Mouse (Mus musculus) myocyte (in vitro differentiated cells): ENCODE data around the gene Mindy4. TPM values are rescaled to one million over a fixed set of nuclear protein-coding genes. Genes with fewer than 3 reads are reported as not detected.

Source experiments
- H3K27me3 ChIP-seq: one replicate; pipeline ENCODE4 v1.6.1; 2011; ENCODE audit not compliant: control insufficient read depth, insufficient read depth, insufficient read length
- H3K36me3 ChIP-seq: one replicate; pipeline ENCODE4 v1.6.1; 2011; ENCODE audit not compliant: control insufficient read depth, insufficient read depth
- H3K4me2 ChIP-seq: one replicate; pipeline ENCODE4 v1.6.1; 2011; ENCODE audit warnings: low read depth, control low read depth
- H3K4me3 ChIP-seq: one replicate; pipeline ENCODE4 v1.5.1; 2011; ENCODE audit warnings: mild to moderate bottlenecking, control low read depth, moderate library complexity
- H3K79me2 ChIP-seq: one replicate; pipeline ENCODE4 v1.6.1; 2011; ENCODE audit not compliant: control insufficient read depth, insufficient read depth
- H3ac ChIP-seq: one replicate; pipeline ENCODE4 v1.6.1; 2011; ENCODE audit not compliant: control insufficient read depth, insufficient read length
- CEBPB ChIP-seq: IDR thresholded peaks from 2 replicates; pipeline ENCODE4 v1.6.1; 2011; ENCODE audit warnings: mild to moderate bottlenecking, moderate library complexity; ENCODE audit not compliant: poor library complexity, insufficient read depth, severe bottlenecking
- E2F4 ChIP-seq: IDR thresholded peaks from one replicate; pipeline ENCODE4 v1.6.1; 2011; ENCODE audit warnings: mild to moderate bottlenecking, control low read depth, moderate library complexity; ENCODE audit not compliant: insufficient read depth
- MAX ChIP-seq: IDR thresholded peaks from one replicate; pipeline ENCODE4 v1.6.1; 2011; ENCODE audit warnings: low read depth, mild to moderate bottlenecking, control low read depth
- MYOD1 ChIP-seq, 3 experiments: IDR thresholded peaks; one replicate each; pipeline ENCODE4 v1.6.1; 2011; ENCODE audit warnings: control low read depth in 2 of 3, low read depth in 2 of 3, mild to moderate bottlenecking in 2 of 3, moderate library complexity in 1 of 3; ENCODE audit not compliant: insufficient read length in 2 of 3, control insufficient read depth in 1 of 3
- MYOG ChIP-seq, 3 experiments: IDR thresholded peaks; one replicate each; pipeline ENCODE4 v1.6.1; 2011; ENCODE audit warnings: control low read depth in 2 of 3, low read depth in 2 of 3, mild to moderate bottlenecking in 2 of 3; ENCODE audit not compliant: insufficient read length in 2 of 3, control insufficient read depth in 1 of 3, insufficient read depth in 1 of 3
- POLR2A ChIP-seq: IDR thresholded peaks from one replicate; pipeline ENCODE4 v1.6.1; 2011; ENCODE audit warnings: low read depth, mild to moderate bottlenecking, control low read depth, moderate library complexity; ENCODE audit not compliant: insufficient read length
- POLR2AphosphoS2 ChIP-seq: IDR thresholded peaks from one replicate; pipeline ENCODE4 v1.6.1; 2011; ENCODE audit warnings: low read depth, control low read depth; ENCODE audit not compliant: insufficient read length
- REST ChIP-seq: IDR thresholded peaks from one replicate; pipeline ENCODE4 v1.6.1; 2011; ENCODE audit warnings: mild to moderate bottlenecking, control low read depth, moderate library complexity; ENCODE audit not compliant: insufficient read depth, insufficient read length
- SRF ChIP-seq: IDR thresholded peaks from one replicate; pipeline ENCODE4 v1.6.1; 2011; ENCODE audit warnings: low read depth; ENCODE audit not compliant: control insufficient read depth, insufficient read length
- TCF12 ChIP-seq: IDR thresholded peaks from one replicate; pipeline ENCODE4 v1.6.1; 2011; ENCODE audit warnings: mild to moderate bottlenecking, control low read depth; ENCODE audit not compliant: poor library complexity, insufficient read depth, severe bottlenecking
- TCF3 ChIP-seq: IDR thresholded peaks from one replicate; pipeline ENCODE4 v1.6.1; 2011; ENCODE audit warnings: low read depth, control low read depth; ENCODE audit not compliant: insufficient read length
- USF1 ChIP-seq: IDR thresholded peaks from one replicate; pipeline ENCODE4 v1.6.1; 2011; ENCODE audit warnings: low read depth, mild to moderate bottlenecking, control low read depth, moderate library complexity
- polyA plus RNA-seq: library from polyadenylated mRNA; unstranded; fragments of >200 nt; fragmentation: generic; extraction: Trizol; gene quantifications from one replicate; pipeline ENCODE4 v1.2.1, GENCODE M21; 2012; ENCODE audit warnings: missing spikeins

Gene Mindy4
- polyA plus RNA-seq, 1 experiment = 5.0 TPM

DNA sequence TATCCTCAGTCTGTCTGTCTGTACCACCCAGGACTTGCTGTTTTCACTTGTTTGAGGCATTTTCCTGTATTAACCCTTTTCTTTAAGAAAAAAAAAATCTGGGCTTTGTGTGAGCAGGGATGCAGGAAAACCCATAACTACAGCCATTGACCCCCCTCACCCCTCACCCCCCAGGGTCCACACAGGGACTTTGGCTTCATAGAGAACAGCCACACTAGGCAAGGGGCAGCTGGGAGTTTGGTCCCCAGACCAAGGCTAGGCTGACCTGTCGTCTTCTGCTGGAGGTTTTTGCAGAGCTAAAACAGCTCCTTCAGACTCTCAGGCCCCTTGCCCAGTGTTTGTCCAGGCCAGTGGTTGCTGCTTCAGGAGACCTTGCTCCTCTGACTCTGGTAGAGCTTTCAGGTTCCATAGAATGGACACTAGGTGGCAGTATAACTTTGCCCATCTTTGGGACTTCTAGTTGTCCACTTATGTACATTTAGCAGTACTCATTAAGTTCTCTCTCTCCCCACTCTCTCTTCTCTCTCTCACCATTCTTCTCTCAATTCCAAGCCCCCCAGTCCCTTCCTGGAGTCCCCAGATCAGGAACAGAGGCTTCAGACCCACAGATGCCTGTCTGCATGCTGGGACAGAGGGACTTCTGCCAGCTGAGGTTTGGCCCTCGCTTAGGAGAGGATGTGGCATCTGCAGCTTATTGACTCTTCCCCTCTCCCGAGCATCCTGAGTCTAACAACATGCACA, 29.5 kb downstream of the Mindy4 start:
- Histone ChIP-seq H3K27me3 (no peaks in the 10 kb centered on the region), H3K36me3 (peaks cover 7% of the 10 kb centered on the region), H3K4me2 (no peak overlapping the region), H3K79me2 (no peaks in the 10 kb centered on the region), H3K4me3 (no peak overlapping the region), H3ac (no peak overlapping the region)
- TF ChIP-seq REST = no peak
- TF ChIP-seq MAX = no peak
- TF ChIP-seq USF1 = no peak
- TF ChIP-seq CEBPB = no peak

GRCm38 (mm10) chr6:55233326-55233725, 30.1 kb downstream of the Mindy4 start:
- Histone ChIP-seq H3K4me2 (no peak overlapping the region), H3K79me2 (no peaks in the 10 kb centered on the region), H3K36me3 (peaks cover 7% of the 10 kb centered on the region), H3K4me3 (no peak overlapping the region), H3K27me3 (no peaks in the 10 kb centered on the region), H3ac (no peak overlapping the region)
- TF ChIP-seq TCF12 (no peak), REST (no peak), SRF (no peak), MYOD1 (IDR thresholded peaks at IDR 0.05; ENCODE audit: control insufficient read depth in 1 of 3, insufficient read length in 2 of 3, low read depth in 2 of 3) (no peak)

DNA sequence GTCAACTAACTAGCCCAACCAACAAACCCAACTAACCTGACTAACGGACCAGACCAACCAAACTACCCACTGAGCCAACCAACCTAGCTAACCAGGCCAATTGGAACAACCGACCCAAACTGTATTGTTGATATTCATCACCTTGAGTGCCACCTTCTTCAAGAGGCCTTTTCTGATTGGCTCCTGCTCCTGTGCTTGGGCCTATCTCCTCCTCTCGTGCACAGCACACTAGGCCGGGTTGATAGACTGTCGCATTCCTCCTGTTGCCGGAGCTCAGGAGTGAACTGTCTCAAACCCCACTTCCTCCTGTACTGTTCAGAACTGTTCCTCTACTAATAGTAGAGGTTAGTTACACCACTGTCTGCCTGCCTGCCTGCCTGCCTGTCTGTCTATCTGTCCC, 31.5 kb downstream of the Mindy4 start:
- H3K27me3 ChIP-seq = no peaks in the 10 kb centered on the region
- peaks cover 7% of the 10 kb centered on the region for H3K36me3 ChIP-seq
- no peak for TF ChIP-seq MYOG (IDR thresholded peaks at IDR 0.05; ENCODE audit: control insufficient read depth in 1 of 3, insufficient read depth in 1 of 3, insufficient read length in 2 of 3, low read depth in 2 of 3)
- TF ChIP-seq SRF = no peak
- TF ChIP-seq MYOD1 (IDR thresholded peaks at IDR 0.05; ENCODE audit: control insufficient read depth in 1 of 3, insufficient read length in 2 of 3, low read depth in 2 of 3) = no peak
- TF ChIP-seq REST = no peak
- TF ChIP-seq POLR2A = no peak
- TF ChIP-seq CEBPB = no peak
- no peak for TF ChIP-seq TCF3
- TF ChIP-seq MAX = no peak
- no peaks in the 10 kb centered on the region for H3K79me2 ChIP-seq
- H3K4me2 ChIP-seq = no peak overlapping the region
- no peak overlapping the region for H3K4me3 ChIP-seq
- no peak overlapping the region for H3ac ChIP-seq

DNA sequence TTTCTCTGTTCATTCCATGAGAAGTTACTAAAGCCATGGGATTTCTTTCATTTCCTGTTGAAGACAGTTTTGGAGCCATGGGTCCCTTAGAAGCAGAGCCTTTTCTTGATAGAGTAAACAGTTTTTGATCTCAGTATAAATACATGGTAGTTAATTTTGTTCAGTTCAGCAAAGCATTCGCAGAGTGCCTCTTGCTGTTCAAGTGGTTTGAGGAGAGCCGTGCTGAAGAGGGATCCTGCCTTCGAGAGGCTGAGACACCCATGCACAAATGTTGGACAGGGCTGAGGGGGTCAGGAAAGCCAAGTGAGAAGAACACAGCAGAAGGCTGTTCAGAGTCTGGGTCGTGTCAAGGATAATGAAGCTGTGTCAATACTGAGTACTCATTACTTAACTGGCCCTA, 32.5 kb downstream of the Mindy4 start:
- no peak overlapping the region for H3ac ChIP-seq
- TF ChIP-seq MYOD1 (IDR thresholded peaks at IDR 0.05; ENCODE audit: control insufficient read depth in 1 of 3, insufficient read length in 2 of 3, low read depth in 2 of 3) (no peak), POLR2A (no peak), USF1 (no peak), REST (no peak), MAX (no peak), TCF12 (no peak), POLR2AphosphoS2 (no peak), SRF (no peak), TCF3 (no peak), E2F4 (no peak), MYOG (IDR thresholded peaks at IDR 0.05; ENCODE audit: control insufficient read depth in 1 of 3, insufficient read depth in 1 of 3, insufficient read length in 2 of 3, low read depth in 2 of 3) (no peak), CEBPB (no peak)
- H3K36me3 ChIP-seq = peaks cover 7% of the 10 kb centered on the region
- no peaks in the 10 kb centered on the region for H3K27me3 ChIP-seq
- no peak overlapping the region for H3K4me3 ChIP-seq
- no peaks in the 10 kb centered on the region for H3K79me2 ChIP-seq
- H3K4me2 ChIP-seq = no peak overlapping the region

GRCm38 (mm10) chr6:55239931-55240330, 36.7 kb downstream of the Mindy4 start:
- no peak for TF ChIP-seq SRF
- TF ChIP-seq POLR2AphosphoS2 = no peak
- no peak for TF ChIP-seq MAX
- no peak for TF ChIP-seq TCF3
- TF ChIP-seq TCF12 = no peak
- no peak for TF ChIP-seq E2F4
- no peak for TF ChIP-seq MYOD1 (IDR thresholded peaks at IDR 0.05; ENCODE audit: control insufficient read depth in 1 of 3, insufficient read length in 2 of 3, low read depth in 2 of 3)
- TF ChIP-seq POLR2A = no peak
- TF ChIP-seq CEBPB = no peak
- TF ChIP-seq MYOG (IDR thresholded peaks at IDR 0.05; ENCODE audit: control insufficient read depth in 1 of 3, insufficient read depth in 1 of 3, insufficient read length in 2 of 3, low read depth in 2 of 3) = no peak
- no peak for TF ChIP-seq REST
- TF ChIP-seq USF1 = no peak
- Histone ChIP-seq H3K79me2 (no peaks in the 10 kb centered on the region), H3K4me2 (no peak overlapping the region), H3K4me3 (no peak overlapping the region), H3K27me3 (no peaks in the 10 kb centered on the region), H3K36me3 (no peaks in the 10 kb centered on the region), H3ac (no peak overlapping the region)
